Mouse (Mus musculus): ENCODE data around the gene Mtmr3. TPM values are rescaled to one million over a fixed set of nuclear protein-coding genes. Genes with fewer than 3 reads are reported as not detected.

The Mtmr3 gene
- 8.3 TPM for polyA plus RNA-seq (2015; fragmentation: Illumina TruSeq; extraction: RNeasy Lipid Tissue Mini Kit (QIAGEN cat#74804); ENCODE audit: insufficient read depth, low read depth, low replicate concordance)

GRCm38 (mm10) chr11:4594608-4595500 is at the start of gene Mtmr3:
Gene Mtmr3, minus strand, starts transcription at chr11:4594863.

GRCm38 (mm10) chr11:4637534-4638234 is 43.0 kb upstream of the Mtmr3 start, which contains the start of gene Ascc2:
Gene Ascc2, plus strand, starts transcription at chr11:4637747.

GRCm38 (mm10) chr11:4620017-4620485 is 25.4 kb upstream of the Mtmr3 start, which contains the start of gene Gm11032:
Gene Gm11032, plus strand, starts transcription at chr11:4620067.

GRCm38 (mm10) chr11:4440978-4441377 is 153.7 kb downstream of the Mtmr3 start, which contains the start of gene Hormad2:
Gene Hormad2, minus strand, starts transcription at chr11:4441105.

Other genes with a start within 250 kb of the Mtmr3 start
- not detected for gene Hormad2, start 153.8 kb downstream of the Mtmr3 start, polyA plus RNA-seq (2015; fragmentation: Illumina TruSeq; extraction: RNeasy Lipid Tissue Mini Kit (QIAGEN cat#74804); ENCODE audit: insufficient read depth, low read depth, low replicate concordance)
- gene Gm11032, start 25.2 kb upstream of the Mtmr3 start, polyA plus RNA-seq (2015; fragmentation: Illumina TruSeq; extraction: RNeasy Lipid Tissue Mini Kit (QIAGEN cat#74804); ENCODE audit: insufficient read depth, low read depth, low replicate concordance), result not detected
- 7.0 TPM for gene Ascc2, start 42.9 kb upstream of the Mtmr3 start, polyA plus RNA-seq (2015; fragmentation: Illumina TruSeq; extraction: RNeasy Lipid Tissue Mini Kit (QIAGEN cat#74804); ENCODE audit: insufficient read depth, low read depth, low replicate concordance)
- 96.2 TPM for gene Uqcr10, start 109.5 kb upstream of the Mtmr3 start, polyA plus RNA-seq (2015; fragmentation: Illumina TruSeq; extraction: RNeasy Lipid Tissue Mini Kit (QIAGEN cat#74804); ENCODE audit: insufficient read depth, low read depth, low replicate concordance)
- gene Zmat5, start 109.8 kb upstream of the Mtmr3 start, polyA plus RNA-seq (2015; fragmentation: Illumina TruSeq; extraction: RNeasy Lipid Tissue Mini Kit (QIAGEN cat#74804); ENCODE audit: insufficient read depth, low read depth, low replicate concordance), result 7.1 TPM
- gene Cabp7, start 151.9 kb upstream of the Mtmr3 start, polyA plus RNA-seq (2015; fragmentation: Illumina TruSeq; extraction: RNeasy Lipid Tissue Mini Kit (QIAGEN cat#74804); ENCODE audit: insufficient read depth, low read depth, low replicate concordance), result 2.9 TPM